Mouse (Mus musculus) CH12.LX (cell line): ENCODE data around the gene Trim54. TPM values are rescaled to one million over a fixed set of nuclear protein-coding genes. Genes with fewer than 3 reads are reported as not detected.
A peak's percentile ranks its signal among the peaks of the same experiment; 100 is the strongest.

Source experiments
- DNase-seq: peaks from one replicate; pipeline ENCODE4 v3.0.0-alpha.2; 2013; ENCODE audit errors: extremely low read depth
- H3K27ac ChIP-seq: 2 replicates; pipeline ENCODE4 v1.5.1; 2012; ENCODE audit warnings: low read depth, mild to moderate bottlenecking, control low read depth, moderate library complexity; ENCODE audit not compliant: insufficient read depth
- H3K27me3 ChIP-seq: replicated peaks from 2 replicates; pipeline ENCODE3; 2012; ENCODE audit warnings: inconsistent platforms
- H3K36me3 ChIP-seq, 2 experiments: replicated peaks in 1 of 2; 2 replicates each; pipeline versions ENCODE3 to v1.6.1; 2012; ENCODE audit warnings: inconsistent platforms in 1 of 2, low read length in 1 of 2, mild to moderate bottlenecking in 1 of 2, mixed read lengths in 1 of 2, moderate library complexity in 1 of 2; ENCODE audit not compliant: control insufficient read depth in 1 of 2, insufficient read depth in 1 of 2
- H3K4me1 ChIP-seq, 2 experiments: 2 replicates each; pipeline ENCODE4 v1.6.1; 2012; ENCODE audit warnings: inconsistent platforms in 1 of 2, moderate library complexity in 1 of 2; ENCODE audit not compliant: insufficient read depth in 2 of 2, control insufficient read depth in 1 of 2
- H3K4me2 ChIP-seq: 2 replicates; pipeline ENCODE4 v1.6.1; 2012; ENCODE audit warnings: low read depth, mild to moderate bottlenecking, control low read depth; ENCODE audit not compliant: poor library complexity, insufficient read depth, severe bottlenecking
- H3K4me3 ChIP-seq, 3 experiments: fragments of 150-350 bp in 1 of 3; sonication (generic) in 1 of 3; replicated peaks in 1 of 3; 2 replicates each; pipeline versions ENCODE3 to v1.5.1; 2011 to 2012; ENCODE audit warnings: low read depth in 2 of 3, low read length in 2 of 3, mild to moderate bottlenecking in 2 of 3, moderate library complexity in 2 of 3, control low read depth in 1 of 3, improper control_type of control experiment in 1 of 3, inconsistent platforms in 1 of 3, mixed read lengths in 1 of 3; ENCODE audit not compliant: poor library complexity in 1 of 3
- H3K79me2 ChIP-seq: replicated peaks from 2 replicates; pipeline ENCODE4 v1.6.1; 2012; ENCODE audit warnings: mild to moderate bottlenecking, moderate library complexity; ENCODE audit not compliant: control insufficient read depth, poor library complexity, insufficient read depth, severe bottlenecking; ENCODE audit errors: extremely low read depth
- H3K9ac ChIP-seq: 2 replicates; pipeline ENCODE4 v1.6.1; 2012; ENCODE audit warnings: low read depth, mild to moderate bottlenecking, control low read depth, moderate library complexity; ENCODE audit not compliant: insufficient read depth
- H3K9me3 ChIP-seq: replicated peaks from 2 replicates; pipeline ENCODE3; 2012; ENCODE audit warnings: low read length, inconsistent platforms, mixed read lengths
- BHLHE40 ChIP-seq: IDR thresholded peaks from 2 replicates; pipeline ENCODE4 v1.6.1; 2011; ENCODE audit warnings: mild to moderate bottlenecking, low read depth, low read length, improper control_type of control experiment
- CHD1 ChIP-seq: IDR thresholded peaks from 2 replicates; pipeline ENCODE4 v1.6.1; 2012; ENCODE audit warnings: low read depth, low read length, improper control_type of control experiment, inconsistent platforms
- CHD2 ChIP-seq: IDR thresholded peaks from 2 replicates; pipeline ENCODE4 v1.6.1; 2011; ENCODE audit warnings: low read length, improper control_type of control experiment
- CTCF ChIP-seq, 2 experiments: IDR thresholded peaks in 1 of 2; conservative IDR thresholded peaks in 1 of 2; 2 replicates each; pipeline ENCODE4 v1.5.1; 2011 to 2012; ENCODE audit warnings: low read depth in 2 of 2, low read length in 2 of 2, improper control_type of control experiment in 1 of 2, inconsistent platforms in 1 of 2, mild to moderate bottlenecking in 1 of 2, moderate library complexity in 1 of 2
- ELF1 ChIP-seq: IDR thresholded peaks from 2 replicates; pipeline ENCODE4 v1.6.1; 2014; ENCODE audit warnings: low read depth, mild to moderate bottlenecking, inconsistent platforms, low read length, improper control_type of control experiment
- GABPA ChIP-seq: IDR thresholded peaks from 2 replicates; pipeline ENCODE4 v1.6.1; 2012; ENCODE audit warnings: low read depth, low read length, improper control_type of control experiment, inconsistent platforms; ENCODE audit not compliant: insufficient replicate concordance
- JUN ChIP-seq: IDR thresholded peaks from 2 replicates; pipeline ENCODE4 v1.6.1; 2011; ENCODE audit warnings: low read depth, mild to moderate bottlenecking, low read length, improper control_type of control experiment, moderate library complexity; ENCODE audit not compliant: insufficient read depth
- KAT2A ChIP-seq: IDR thresholded peaks from 2 replicates; pipeline ENCODE4 v1.6.1; 2012; ENCODE audit warnings: low read length, improper control_type of control experiment, inconsistent platforms; ENCODE audit not compliant: insufficient replicate concordance
- MAZ ChIP-seq: IDR thresholded peaks from 2 replicates; pipeline ENCODE4 v1.6.1; 2012; ENCODE audit warnings: low read depth, mild to moderate bottlenecking, inconsistent platforms, low read length, improper control_type of control experiment, moderate library complexity
- MEF2A ChIP-seq: IDR thresholded peaks from 2 replicates; pipeline ENCODE4 v1.6.1; 2014; ENCODE audit warnings: low read depth, mild to moderate bottlenecking, inconsistent platforms, low read length, improper control_type of control experiment, borderline replicate concordance
- NRF1 ChIP-seq: IDR thresholded peaks from 2 replicates; pipeline ENCODE4 v1.6.1; 2014; ENCODE audit warnings: low read depth, mild to moderate bottlenecking, inconsistent platforms, low read length, improper control_type of control experiment, moderate library complexity
- POLR2AphosphoS2 ChIP-seq: IDR thresholded peaks from 2 replicates; pipeline ENCODE4 v1.6.1; 2011; ENCODE audit warnings: low read depth, low read length, improper control_type of control experiment
- RCOR1 ChIP-seq: conservative IDR thresholded peaks from 2 replicates; pipeline ENCODE4 v1.6.1; 2012; ENCODE audit warnings: low read depth, mild to moderate bottlenecking, inconsistent platforms, low read length, improper control_type of control experiment
- SIN3A ChIP-seq: IDR thresholded peaks from 2 replicates; pipeline ENCODE4 v1.6.1; 2012; ENCODE audit warnings: low read length, improper control_type of control experiment, inconsistent platforms
- SMC3 ChIP-seq: IDR thresholded peaks from 2 replicates; pipeline ENCODE4 v1.6.1; 2011; ENCODE audit warnings: low read depth, low read length, improper control_type of control experiment
- USF2 ChIP-seq: conservative IDR thresholded peaks from 2 replicates; pipeline ENCODE4 v1.6.1; 2011; ENCODE audit warnings: low read depth, low read length, improper control_type of control experiment
- ZC3H11A ChIP-seq: IDR thresholded peaks from 2 replicates; pipeline ENCODE4 v1.6.1; 2012; ENCODE audit warnings: low read depth, mild to moderate bottlenecking, inconsistent platforms, low read length, improper control_type of control experiment
- ZMIZ1 ChIP-seq: IDR thresholded peaks from 2 replicates; pipeline ENCODE4 v1.6.1; 2012; ENCODE audit warnings: low read depth, mild to moderate bottlenecking, inconsistent platforms, low read length, improper control_type of control experiment
- dilution Hi-C: fragments of 300-500 bp; cut with MboI; formaldehyde crosslinking; loops from 2 replicates; pipeline ENCODE4 v1.14.3; 2020; ENCODE audit warnings: low sequenced_read_pairs; ENCODE audit not compliant: extremely low pct_unique_long_range_greater_than_20kb, extremely low pct_ligation_motif_present
- in situ Hi-C: fragments of 300-500 bp; cut with MboI; formaldehyde crosslinking; loops from 3 replicates; pipeline ENCODE4 v1.14.3; 2019; ENCODE audit warnings: low sequenced_read_pairs, low pct_ligation_motif_present, low pct_unique_long_range_greater_than_20kb, mixed read lengths
- polyA plus RNA-seq: library from polyadenylated mRNA; unstranded; fragments of >175 nt; gene quantifications from 2 replicates; pipeline ENCODE4 v1.2.1, GENCODE M21; 2012; ENCODE audit warnings: low read depth; ENCODE audit not compliant: insufficient read length
- total RNA-seq, 2 experiments: library from RNA; depleted of rRNA; stranded (reverse); fragments of 300-350 nt in 1 of 2; fragments of >200 nt in 1 of 2; gene quantifications; 2 replicates each; pipeline ENCODE4 v1.2.3; 2012 to 2014

The Trim54 gene
- total and polyA plus RNA-seq, 3 experiments, result not detected

DNA sequence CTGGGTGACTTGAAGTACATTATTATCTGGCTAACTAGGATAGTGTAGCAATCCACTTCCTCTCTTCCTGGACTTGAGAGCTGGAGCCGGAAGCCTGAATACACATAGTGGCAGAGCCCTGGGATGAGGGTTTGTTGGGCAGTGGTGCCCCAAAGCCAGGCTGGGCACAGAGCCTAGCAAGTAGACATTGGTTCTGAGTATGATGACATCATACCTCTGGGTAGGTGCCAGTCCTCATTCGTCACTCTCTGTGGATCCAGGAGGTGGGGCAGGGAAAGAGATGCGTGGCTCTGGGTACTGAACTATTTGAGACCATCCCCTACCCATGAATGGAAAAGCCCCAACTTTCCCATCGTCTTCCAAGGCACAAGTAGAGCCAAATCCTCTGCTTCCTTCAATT, 33.3 kb downstream of the Trim54 start:
- Histone ChIP-seq H3K9ac (no peak overlapping the region), H3K36me3 (peaks cover 35 to 65% of the 10 kb centered on the region in 2 experiments), H3K4me2 (no peak overlapping the region), H3K9me3 (no peaks in the 10 kb centered on the region), H3K4me3 (no peak overlapping the region), H3K79me2 (no peaks in the 10 kb centered on the region), H3K4me1 (peaks cover 3 to 24% of the 10 kb centered on the region in 2 experiments; a peak in 2 of 4 replicates), H3K27ac (no peak overlapping the region), H3K27me3 (no peaks in the 10 kb centered on the region)
- TF ChIP-seq ZMIZ1 (no peak), ELF1 (no peak), CHD2 (no peak), RCOR1 (no peak), SMC3 (no peak), BHLHE40 (no peak), MAZ (no peak), CHD1 (no peak), USF2 (no peak), POLR2AphosphoS2 (no peak), KAT2A (no peak)
- no peak for DNase-seq
- dilution Hi-C loops (no loop called here), in situ Hi-C loops (no loop called here)

DNA sequence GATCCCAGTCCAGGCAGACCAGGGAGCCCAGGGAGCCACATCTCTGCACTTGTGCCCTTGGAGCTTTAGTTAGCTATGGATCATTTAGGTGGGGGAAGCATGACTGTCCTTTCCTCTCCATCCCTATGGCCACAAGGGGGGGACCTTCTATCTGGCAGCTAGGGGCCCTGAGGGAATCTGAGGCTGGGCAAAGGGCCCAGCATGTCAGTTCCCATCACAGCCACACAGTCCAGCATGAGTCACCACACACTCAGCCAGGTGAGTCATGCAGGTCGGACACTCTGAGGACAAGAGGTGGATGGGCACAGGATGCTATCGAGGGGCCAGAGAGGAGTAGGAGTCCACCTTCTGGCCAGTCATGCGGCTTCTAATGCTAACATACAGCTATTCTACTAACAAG, 35.2 kb downstream of the Trim54 start:
- in situ Hi-C loops, result no loop called here
- Histone ChIP-seq H3K4me1 (peaks cover 3 to 24% of the 10 kb centered on the region in 2 experiments; a peak in 2 of 4 replicates), H3K9ac (no peak overlapping the region), H3K4me3 (no peak overlapping the region), H3K27me3 (no peaks in the 10 kb centered on the region), H3K79me2 (no peaks in the 10 kb centered on the region), H3K4me2 (no peak overlapping the region), H3K36me3 (peaks cover 24 to 60% of the 10 kb centered on the region in 2 experiments), H3K9me3 (no peaks in the 10 kb centered on the region), H3K27ac (no peak overlapping the region)
- peak; percentile 10 for DNase-seq
- TF ChIP-seq GABPA (no peak), JUN (no peak), CTCF (conservative IDR thresholded peaks at IDR 0.05 in 1 of 2, IDR thresholded peaks at IDR 0.05 in 1 of 2; ENCODE audit: low read depth in 2 of 2, low read length in 2 of 2) (peak in 1 of 2 experiments; percentile 35; a peak in 1 of 4 replicates), SIN3A (no peak), ZC3H11A (no peak), NRF1 (no peak), MEF2A (no peak)
- dilution Hi-C loops, result no loop called here
